Mouse (Mus musculus): ENCODE measurements around the gene Syngr1. TPM values are rescaled to one million over a fixed set of nuclear protein-coding genes. Genes with fewer than 3 reads are reported as not detected.
A peak's percentile ranks its signal among the peaks of the same experiment; 100 is the strongest.
"Not testable (repeated sequence)": the region's sequence is repeated elsewhere in the genome, so short reads cannot be mapped to it uniquely, and the experiment has no call there.

Gene Syngr1
- total RNA-seq, 1 experiment from 2014 or later = 28.5 TPM

DNA sequence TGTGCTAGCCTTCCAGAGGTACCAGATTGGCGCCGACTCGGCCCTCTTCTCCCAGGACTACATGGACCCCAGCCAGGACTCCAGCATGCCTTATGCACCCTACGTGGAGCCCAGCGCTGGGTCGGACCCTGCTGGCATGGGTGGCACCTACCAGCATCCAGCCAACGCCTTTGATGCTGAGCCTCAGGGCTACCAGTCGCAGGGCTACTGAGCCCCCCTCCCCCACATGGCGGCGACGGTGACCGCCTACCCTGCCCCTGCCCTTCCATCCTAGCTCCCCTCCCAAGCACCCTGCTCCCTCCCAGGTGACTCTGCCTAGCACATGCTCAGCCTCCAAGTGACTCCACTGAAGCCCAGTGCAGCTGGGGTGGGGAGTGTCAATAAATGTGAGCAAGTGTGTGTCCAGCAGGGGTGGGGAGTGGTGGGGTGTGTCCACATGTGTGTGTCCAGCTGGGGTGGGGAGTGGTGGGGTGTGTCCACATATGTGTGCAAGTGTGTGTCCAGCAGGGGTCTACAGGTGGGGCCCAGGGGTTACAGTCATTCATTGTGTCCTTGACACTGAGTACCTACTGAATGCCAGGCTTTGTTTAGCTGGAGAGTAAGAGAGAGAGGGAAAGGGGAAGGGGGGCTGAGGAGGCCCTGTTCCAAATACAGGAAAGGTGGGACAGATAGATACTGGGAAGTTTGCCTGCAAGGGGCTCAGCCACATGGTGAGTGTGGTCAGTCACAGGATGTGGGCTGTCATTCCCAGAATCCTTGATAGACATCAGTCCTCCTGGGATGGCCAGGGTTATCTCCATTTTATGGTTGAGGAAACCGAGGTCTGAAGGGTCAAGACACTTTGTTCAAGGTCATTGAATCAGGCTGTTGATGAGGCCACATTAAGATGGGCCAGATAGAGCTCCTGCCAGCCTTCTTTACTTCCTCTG is 25.0 kb downstream of the Syngr1 start:
- no peak for DNase-seq

DNA sequence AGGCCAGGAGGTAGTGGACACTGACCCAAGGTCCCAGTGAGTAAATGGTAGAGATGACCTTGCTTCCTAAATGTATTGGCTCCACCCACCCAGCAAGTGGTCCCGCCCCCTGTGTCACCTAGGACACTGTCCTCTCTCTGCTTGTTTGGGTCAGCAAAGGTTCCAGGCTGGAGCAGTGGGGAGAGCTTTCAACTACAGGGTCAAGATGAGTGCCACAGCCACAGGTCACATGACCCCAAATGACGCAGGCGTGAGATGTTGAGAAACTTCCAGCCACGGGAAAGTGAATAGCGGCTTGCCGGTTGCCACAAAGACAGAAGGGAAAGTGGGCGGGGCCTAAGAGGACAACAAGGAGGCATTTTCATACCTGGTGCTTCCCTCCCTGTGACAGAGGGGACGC is 26.0 kb downstream of the Syngr1 start:
- peak; percentile 51 for DNase-seq

DNA sequence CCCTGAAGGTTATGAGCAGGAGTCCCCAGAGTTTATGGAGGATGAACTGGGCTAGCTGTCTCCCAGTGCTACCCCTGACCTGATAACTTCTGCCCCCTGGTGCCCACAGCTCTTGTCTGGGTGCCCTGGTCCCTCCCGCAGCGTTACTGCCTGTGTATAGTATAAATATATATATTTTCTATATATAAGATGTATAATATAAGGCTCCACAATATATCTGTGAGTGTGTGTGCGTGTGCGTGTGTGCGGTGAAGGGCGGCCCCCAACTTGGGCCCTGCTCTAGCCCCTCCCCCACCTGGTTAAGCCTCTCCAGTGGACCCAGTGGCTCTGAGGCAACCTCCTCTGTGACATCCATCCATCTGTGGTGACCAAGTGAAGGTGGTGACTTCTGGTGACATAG is 27.9 kb downstream of the Syngr1 start:
- no peak for DNase-seq

GRCm38 (mm10) chr15:80121721-80122325 is 30.7 kb downstream of the Syngr1 start:
- no peak for DNase-seq

DNA sequence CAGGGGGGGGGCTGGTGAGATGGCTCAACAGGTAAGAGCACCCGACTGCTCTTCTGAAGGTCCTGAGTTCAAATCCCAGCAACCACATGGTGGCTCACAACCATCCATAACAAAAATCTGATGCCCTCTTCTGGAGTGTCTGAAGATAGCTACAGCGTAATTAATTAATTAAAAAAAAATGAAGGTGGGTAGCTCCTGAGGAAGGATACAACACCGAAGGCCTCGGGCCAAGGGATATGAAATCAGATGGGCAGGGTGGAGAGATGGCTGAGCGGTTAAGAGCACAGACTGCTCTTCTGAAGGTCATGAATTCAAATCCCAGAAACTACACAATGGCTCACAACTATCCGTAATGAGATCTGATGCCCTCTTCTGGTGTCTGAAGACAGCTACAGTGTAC is 31.3 kb downstream of the Syngr1 start:
- not testable (repeated sequence) for DNase-seq

GRCm38 (mm10) chr15:80124651-80125050 is 33.5 kb downstream of the Syngr1 start:
- no peak for DNase-seq

DNA sequence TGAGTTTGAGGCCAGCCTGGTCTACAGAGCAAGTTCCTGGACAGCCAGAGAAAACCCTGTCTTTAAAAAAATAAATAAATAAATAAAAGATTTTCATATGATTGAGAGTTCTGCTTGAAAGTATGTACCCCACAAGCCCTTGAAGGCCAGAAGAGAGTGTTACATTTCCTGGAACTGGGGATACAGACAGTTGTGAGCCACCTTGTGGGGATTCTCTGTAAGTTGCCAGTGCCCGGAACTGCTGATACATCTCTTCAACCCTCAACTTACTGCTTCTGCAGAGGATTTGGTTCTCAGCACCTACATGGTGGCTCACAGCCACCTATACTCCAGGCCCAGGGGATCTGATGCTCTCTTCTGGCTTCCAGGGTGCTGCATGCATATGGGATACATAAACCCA is 36.1 kb downstream of the Syngr1 start:
- no peak for DNase-seq

DNA sequence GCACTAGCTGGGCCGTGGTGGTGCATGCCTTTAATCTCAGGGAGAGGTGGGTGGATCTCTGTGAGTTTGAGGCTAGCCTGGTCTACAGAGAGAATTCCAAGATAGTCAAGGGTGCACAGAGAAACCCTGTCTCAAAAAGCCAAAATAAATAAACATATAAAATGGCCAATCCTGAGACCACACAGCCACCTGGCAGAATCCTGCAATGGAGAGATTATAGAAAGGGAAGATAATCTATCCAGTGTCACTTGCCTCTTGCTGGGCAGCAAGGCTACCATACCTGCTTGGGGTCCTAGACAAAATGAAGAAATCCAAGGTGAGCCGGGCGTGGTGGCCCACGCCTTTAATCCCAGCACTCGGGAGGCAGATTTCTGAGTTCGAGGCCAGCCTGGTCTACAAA is 38.8 kb downstream of the Syngr1 start:
- no peak for DNase-seq

GRCm38 (mm10) chr15:80130689-80131088 is 39.6 kb downstream of the Syngr1 start:
- no peak for DNase-seq

GRCm38 (mm10) chr15:80131421-80131820 is 40.3 kb downstream of the Syngr1 start:
- no peak for DNase-seq

- no peak for DNase-seq
Observed at GRCm38 (mm10) chr15:80132452-80132851, 41.3 kb downstream of the Syngr1 start.

DNA sequence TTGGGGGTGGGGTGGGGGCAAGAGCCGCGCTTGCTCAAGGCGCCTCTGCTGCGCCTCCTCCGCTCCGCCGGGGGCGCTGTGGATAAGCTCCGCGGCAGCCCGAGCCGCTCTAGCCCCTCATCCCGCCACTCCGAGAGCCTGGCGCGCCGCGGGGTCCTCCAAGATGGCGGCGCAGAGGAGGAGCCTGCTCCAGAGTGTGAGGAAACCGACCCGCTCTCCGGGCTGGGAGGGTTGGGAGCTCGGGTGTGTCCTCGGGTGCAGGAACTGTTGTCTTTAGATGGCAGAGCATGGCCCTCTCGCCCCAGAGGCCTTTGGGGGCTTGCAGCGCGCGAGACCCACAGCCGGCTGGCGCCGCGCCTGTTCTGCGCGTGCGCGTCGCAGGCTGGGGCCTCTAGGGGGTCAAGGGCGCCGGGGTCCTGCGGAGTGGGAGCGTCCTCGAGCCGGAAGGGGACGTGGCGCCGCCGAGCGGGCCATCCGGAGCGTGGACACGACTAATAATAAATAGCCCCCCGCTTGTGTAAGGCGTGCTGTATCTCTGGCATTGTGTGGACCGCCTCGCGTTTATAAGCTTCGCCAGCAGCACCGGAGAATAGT is 42.0 kb downstream of the Syngr1 start, which contains the start of gene Tab1:
Gene Tab1 (plus strand): TSS at position 135 of the 594 bp plus-strand sequence.
- DNase-seq = peak; percentile 96

GRCm38 (mm10) chr15:80133682-80134449 is 42.7 kb downstream of the Syngr1 start:
- DNase-seq = peak; percentile 42

DNA sequence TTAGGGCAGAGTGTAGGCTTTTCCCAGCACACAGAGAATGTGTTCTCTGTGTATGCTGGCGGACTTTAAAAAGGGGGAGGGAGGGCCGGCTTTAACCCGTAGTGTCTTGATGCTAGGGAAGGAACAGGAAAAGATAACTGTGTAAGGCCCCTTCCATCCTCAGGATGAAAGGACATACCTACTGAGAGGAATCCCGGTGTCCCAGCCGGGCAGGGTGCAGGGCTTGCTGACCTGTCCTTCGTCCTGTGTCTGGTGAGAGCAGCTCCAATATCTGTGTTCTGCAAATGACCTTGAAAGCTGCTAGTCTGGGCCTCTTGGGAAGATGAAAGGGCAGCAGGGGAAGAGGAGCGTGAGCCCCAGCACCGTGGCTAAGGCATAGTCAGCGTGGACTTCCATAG is 43.3 kb downstream of the Syngr1 start:
- peak; percentile 60 for DNase-seq

GRCm38 (mm10) chr15:80135499-80135898 is 44.4 kb downstream of the Syngr1 start:
- DNase-seq = no peak

- peak; percentile 48 for DNase-seq
Observed at GRCm38 (mm10) chr15:80136645-80137044, 45.5 kb downstream of the Syngr1 start.

- DNase-seq = peak; percentile 34
Observed at GRCm38 (mm10) chr15:80137945-80138791, 47.0 kb downstream of the Syngr1 start.

- no peak for DNase-seq
Observed at GRCm38 (mm10) chr15:80140302-80140701, 49.2 kb downstream of the Syngr1 start.

DNA sequence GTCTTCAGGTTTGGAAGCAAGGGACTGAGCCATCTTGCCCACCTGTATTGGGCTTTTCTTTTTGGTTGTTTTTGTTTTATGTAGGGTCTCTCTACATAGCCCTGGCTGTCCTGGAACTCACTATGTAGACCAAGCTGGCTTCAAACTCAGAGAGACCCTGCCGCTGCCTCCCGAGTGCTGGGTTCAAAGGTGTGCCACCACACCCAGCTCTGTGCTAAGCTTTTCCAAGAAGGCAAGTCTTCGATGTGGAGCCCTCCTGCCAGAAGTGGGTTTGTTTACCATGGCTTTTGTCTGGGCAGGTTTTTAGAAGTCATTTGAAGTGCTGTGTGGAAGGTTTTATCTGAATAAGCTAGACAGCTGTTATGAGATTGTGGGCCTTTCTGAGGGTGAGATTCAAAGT is 49.7 kb downstream of the Syngr1 start:
- no peak for DNase-seq

DNA sequence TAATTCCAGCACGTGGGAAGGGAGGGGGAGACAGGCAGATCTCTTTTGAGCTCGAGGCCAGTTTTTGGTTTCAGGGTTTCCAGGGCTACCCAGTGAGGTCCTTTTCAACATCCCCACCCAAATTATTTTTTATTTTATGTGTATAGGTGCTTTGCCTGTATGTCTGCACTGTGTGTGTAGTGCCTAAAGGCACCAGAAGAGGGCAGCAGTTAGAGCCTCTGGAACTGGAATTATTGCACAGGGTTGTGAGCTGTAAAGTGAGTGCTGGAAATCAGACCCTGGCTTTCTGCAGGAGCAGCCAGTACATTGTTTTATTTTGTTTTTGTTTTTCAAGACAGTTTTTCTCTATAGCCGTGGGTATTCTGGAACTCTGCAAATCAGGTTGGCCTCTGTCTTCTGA is 51.0 kb downstream of the Syngr1 start:
- DNase-seq = no peak

DNA sequence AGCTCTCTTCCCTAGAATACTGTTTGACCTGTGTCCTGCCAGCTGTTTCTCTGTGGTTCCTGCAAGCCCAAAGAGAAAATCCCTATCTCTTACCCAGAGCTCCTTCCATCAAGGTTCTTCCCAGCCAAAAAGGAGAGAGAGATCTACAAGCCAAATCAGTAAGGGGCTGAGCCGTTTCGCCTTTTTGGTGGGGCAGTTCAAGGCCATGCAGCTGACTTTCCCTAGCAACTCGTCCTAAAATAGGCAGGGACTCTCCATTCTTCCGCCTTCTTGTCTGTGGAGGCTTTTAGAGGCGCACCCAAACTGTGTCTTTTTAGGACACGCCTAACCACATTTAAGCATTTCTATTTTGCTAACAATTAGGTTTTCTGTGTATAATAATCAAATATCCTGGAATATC is 52.6 kb downstream of the Syngr1 start:
- DNase-seq = no peak

Data from adrenal gland, postnatal 14 days (tissue).